Mouse (Mus musculus): Measurements from ENCODE around the gene Syne2. TPM values are rescaled to one million over a fixed set of nuclear protein-coding genes. Genes with fewer than 3 reads are reported as not detected.

Syne2 gene
- polyA plus RNA-seq, 1 experiment: 9.8 TPM

DNA sequence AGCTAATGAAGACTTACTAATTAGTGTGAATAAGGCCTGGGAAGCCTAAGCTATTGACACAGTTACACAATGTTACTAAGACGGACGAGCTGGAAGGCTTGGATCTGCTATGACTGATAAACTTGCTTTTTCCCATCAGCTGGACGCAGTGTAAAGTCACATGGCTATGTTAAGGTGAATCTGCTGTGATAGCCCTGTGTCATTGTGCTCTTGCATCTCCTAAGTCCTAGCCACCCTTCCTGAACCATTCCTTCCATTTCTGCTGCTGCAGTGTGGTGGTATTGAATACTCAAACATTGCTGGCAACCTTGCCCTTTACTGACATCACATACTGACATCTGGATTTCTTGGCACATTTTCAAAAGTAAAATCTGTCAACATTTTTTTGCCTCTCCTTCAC is 90.5 kb downstream of the Syne2 start:
- TF ChIP-seq POLR2A (IDR thresholded peaks at IDR 0.05; ENCODE audit: borderline replicate concordance, low read depth, low read length): no peak
- no peak for TF ChIP-seq CTCF (IDR thresholded peaks at IDR 0.05; ENCODE audit: low read depth, low read length)
- Histone ChIP-seq H3K4me3 (ENCODE audit: insufficient read depth, low read length) (no peak overlapping the region), H3K27ac (ENCODE audit: insufficient read depth, low read depth, low read length) (no peak overlapping the region), H3K4me1 (ENCODE audit: control insufficient read depth, insufficient read depth, low read length) (no peaks in the 10 kb centered on the region)

DNA sequence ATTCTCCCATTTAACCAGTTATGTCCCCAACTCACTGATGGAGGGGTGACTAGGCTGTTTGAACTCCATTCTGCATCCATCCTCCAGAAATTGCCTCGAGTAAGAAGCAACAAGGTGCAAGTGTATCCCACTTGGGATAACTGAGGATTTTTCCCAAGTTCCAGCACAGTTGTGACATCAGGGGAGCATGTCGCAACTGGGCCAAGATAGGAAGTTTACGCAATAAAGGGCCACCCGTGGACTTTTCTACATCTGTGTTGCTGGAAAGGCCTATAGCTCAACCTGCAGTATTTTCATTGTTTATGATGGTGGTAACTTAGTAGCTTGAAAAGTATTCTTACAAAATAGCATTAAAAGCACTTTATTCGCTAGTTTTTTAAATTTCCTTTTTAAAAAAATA is 97.8 kb downstream of the Syne2 start:
- TF ChIP-seq CTCF (IDR thresholded peaks at IDR 0.05; ENCODE audit: low read depth, low read length) (no peak), POLR2A (IDR thresholded peaks at IDR 0.05; ENCODE audit: borderline replicate concordance, low read depth, low read length) (no peak)
- peaks cover 3% of the 10 kb centered on the region for H3K4me1 ChIP-seq (ENCODE audit: control insufficient read depth, insufficient read depth, low read length)
- no peak overlapping the region for H3K4me3 ChIP-seq (ENCODE audit: insufficient read depth, low read length)
- H3K27ac ChIP-seq (ENCODE audit: insufficient read depth, low read depth, low read length): no peak overlapping the region

DNA sequence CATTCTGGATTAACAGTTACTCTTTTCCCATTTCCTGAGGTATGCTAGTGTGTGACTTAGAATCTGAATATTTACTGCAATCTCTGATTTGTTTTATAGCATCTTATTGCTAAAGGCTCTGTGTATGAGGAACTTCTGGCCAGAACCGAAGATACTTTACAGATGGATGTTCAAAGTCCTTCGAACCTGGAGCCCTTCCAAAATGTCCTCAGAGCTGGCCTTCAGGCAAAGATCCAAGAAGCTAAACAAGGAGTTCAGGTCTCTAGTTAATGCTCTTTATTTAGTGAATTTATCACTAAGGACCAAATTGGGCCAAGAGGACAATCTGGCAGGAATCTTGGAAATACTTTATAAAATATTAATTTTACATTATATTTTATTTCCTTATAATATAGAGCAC is 100.5 kb downstream of the Syne2 start:
- Histone ChIP-seq H3K4me1 (ENCODE audit: control insufficient read depth, insufficient read depth, low read length) (peaks cover 3% of the 10 kb centered on the region), H3K4me3 (ENCODE audit: insufficient read depth, low read length) (no peak overlapping the region), H3K27ac (ENCODE audit: insufficient read depth, low read depth, low read length) (no peak overlapping the region)
- no peak for TF ChIP-seq POLR2A (IDR thresholded peaks at IDR 0.05; ENCODE audit: borderline replicate concordance, low read depth, low read length)
- TF ChIP-seq CTCF (IDR thresholded peaks at IDR 0.05; ENCODE audit: low read depth, low read length): no peak

DNA sequence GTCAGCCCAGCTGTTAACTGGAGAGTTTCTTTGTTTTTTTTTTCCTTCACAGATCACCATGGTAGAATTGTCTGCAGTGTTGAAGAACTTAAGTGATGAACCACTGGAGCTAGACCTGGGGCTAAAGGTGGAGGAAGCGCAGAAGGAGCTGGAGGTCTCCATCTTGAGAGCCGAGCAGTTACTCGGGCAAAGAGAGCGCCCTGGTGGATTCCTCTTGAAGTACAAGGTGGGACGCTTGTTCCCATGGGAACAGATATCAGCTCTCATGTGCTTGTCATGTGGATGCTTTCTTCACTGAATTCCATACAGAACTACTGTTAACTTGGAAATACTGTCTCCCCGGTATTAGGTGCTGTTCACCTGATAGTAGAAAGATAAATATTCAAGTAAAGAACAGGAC is 101.0 kb downstream of the Syne2 start:
- Histone ChIP-seq H3K4me3 (ENCODE audit: insufficient read depth, low read length) (no peak overlapping the region), H3K27ac (ENCODE audit: insufficient read depth, low read depth, low read length) (no peak overlapping the region), H3K4me1 (ENCODE audit: control insufficient read depth, insufficient read depth, low read length) (peaks cover 3% of the 10 kb centered on the region)
- TF ChIP-seq POLR2A (IDR thresholded peaks at IDR 0.05; ENCODE audit: borderline replicate concordance, low read depth, low read length): no peak

DNA sequence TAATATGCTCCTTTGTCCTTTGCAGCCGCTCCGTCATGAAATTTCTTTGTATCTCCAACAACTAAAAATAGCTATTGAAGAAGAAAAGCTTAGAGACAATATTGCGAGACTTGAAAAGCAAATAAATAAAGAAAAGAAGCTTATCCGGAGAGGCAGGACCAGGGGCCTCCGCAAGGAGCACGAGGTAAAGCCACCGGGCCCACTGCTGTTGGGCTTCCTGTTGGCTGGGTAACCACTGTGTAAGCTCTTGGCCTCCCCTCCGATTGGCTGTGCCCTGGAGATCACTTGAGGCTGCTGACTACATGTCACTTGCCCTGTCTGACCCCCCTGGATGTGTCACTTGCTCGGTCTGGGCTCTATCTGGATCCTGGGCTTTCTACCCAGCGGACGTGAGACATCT is 105.0 kb downstream of the Syne2 start:
- Histone ChIP-seq H3K4me1 (ENCODE audit: control insufficient read depth, insufficient read depth, low read length) (no peaks in the 10 kb centered on the region), H3K27ac (ENCODE audit: insufficient read depth, low read depth, low read length) (no peak overlapping the region), H3K4me3 (ENCODE audit: insufficient read depth, low read length) (no peak overlapping the region)
- TF ChIP-seq CTCF (IDR thresholded peaks at IDR 0.05; ENCODE audit: low read depth, low read length) (no peak), POLR2A (IDR thresholded peaks at IDR 0.05; ENCODE audit: borderline replicate concordance, low read depth, low read length) (no peak)

DNA sequence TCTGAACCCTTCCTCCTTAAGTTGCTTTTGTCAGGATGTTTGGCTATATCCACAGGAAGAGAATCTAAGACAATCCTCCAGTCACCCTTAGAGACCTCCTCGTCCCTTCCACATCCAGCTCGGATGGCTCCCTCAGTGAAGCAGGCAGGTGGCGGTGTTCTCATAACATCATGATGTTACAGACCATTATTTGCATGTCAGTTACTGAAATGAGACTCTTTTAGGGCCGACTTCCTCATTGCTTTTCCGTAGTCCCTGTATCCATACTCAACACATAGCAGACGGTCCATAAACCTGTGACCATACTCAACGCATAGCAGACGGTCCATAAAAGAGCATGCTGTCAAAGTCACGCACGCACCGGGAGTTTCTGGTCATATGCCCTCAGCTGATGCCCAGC is 106.9 kb downstream of the Syne2 start:
- TF ChIP-seq POLR2A (IDR thresholded peaks at IDR 0.05; ENCODE audit: borderline replicate concordance, low read depth, low read length): no peak
- TF ChIP-seq CTCF (IDR thresholded peaks at IDR 0.05; ENCODE audit: low read depth, low read length): no peak
- H3K4me1 ChIP-seq (ENCODE audit: control insufficient read depth, insufficient read depth, low read length): no peaks in the 10 kb centered on the region
- H3K27ac ChIP-seq (ENCODE audit: insufficient read depth, low read depth, low read length): no peak overlapping the region
- no peak overlapping the region for H3K4me3 ChIP-seq (ENCODE audit: insufficient read depth, low read length)

DNA sequence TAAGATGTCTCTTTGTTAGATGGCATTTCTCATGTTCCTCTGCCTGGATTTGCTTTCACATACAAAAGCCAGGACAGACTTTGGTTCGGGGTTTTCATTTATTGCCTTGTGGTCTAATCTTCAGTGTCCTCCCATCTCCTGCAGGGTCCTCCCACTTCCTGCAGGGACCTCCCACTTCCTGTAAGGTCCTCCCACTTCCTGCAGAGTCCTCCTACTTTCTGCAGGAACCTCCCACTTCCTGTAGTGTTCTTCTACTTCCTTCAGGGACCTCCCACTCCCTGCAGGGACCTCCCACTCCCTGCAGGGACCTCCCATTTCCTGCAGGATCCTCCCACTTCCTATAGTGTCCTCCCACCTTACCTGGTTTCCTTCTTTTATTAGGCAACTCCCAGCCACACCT is 109.7 kb downstream of the Syne2 start:
- no peak overlapping the region for H3K4me3 ChIP-seq (ENCODE audit: insufficient read depth, low read length)
- H3K27ac ChIP-seq (ENCODE audit: insufficient read depth, low read depth, low read length): no peak overlapping the region
- TF ChIP-seq POLR2A (IDR thresholded peaks at IDR 0.05; ENCODE audit: borderline replicate concordance, low read depth, low read length) (no peak), CTCF (IDR thresholded peaks at IDR 0.05; ENCODE audit: low read depth, low read length) (no peak)
- no peaks in the 10 kb centered on the region for H3K4me1 ChIP-seq (ENCODE audit: control insufficient read depth, insufficient read depth, low read length)

DNA sequence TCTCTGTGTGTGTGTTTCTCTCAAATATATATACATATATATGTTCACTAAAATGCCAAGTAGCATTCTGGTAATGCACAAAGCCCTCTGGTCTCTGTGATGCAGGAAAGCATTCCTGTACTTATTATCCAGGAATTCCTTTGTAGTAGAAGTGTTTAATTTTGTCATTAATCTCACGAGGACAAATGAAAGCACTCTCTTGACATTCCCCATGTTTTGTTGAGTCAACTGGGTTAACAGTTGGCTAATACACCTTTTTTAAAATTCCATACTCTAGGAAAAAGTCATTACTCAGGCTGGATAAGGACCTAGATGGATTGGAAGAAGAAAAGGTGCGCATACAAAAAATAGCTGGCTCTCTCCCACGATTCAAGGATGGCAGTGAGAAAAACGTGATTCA is 115.6 kb downstream of the Syne2 start:
- Histone ChIP-seq H3K27ac (ENCODE audit: insufficient read depth, low read depth, low read length) (no peak overlapping the region), H3K4me1 (ENCODE audit: control insufficient read depth, insufficient read depth, low read length) (no peaks in the 10 kb centered on the region), H3K4me3 (ENCODE audit: insufficient read depth, low read length) (no peak overlapping the region)
- TF ChIP-seq CTCF (IDR thresholded peaks at IDR 0.05; ENCODE audit: low read depth, low read length) (no peak), POLR2A (IDR thresholded peaks at IDR 0.05; ENCODE audit: borderline replicate concordance, low read depth, low read length) (no peak)

DNA sequence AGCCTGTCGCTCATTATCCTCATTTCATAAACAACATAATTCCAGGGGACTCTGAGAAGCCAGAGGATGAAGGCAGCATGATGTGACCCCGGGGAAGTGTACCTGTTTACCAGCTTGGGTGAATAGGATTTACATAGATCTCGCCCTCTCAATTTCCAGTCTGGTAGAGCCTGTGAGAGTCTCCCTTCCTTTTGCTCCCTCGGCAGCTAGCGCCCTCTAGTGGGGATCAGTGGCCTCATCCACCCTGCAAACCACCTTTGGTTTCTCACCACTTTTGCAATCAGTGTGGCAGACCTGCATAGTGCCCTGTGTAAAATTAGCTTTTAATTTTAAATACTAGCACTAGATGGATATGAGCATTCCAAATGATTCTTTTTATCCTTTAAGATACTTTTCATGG is 133.4 kb downstream of the Syne2 start:
- no peak overlapping the region for H3K27ac ChIP-seq (ENCODE audit: insufficient read depth, low read depth, low read length)
- TF ChIP-seq POLR2A (IDR thresholded peaks at IDR 0.05; ENCODE audit: borderline replicate concordance, low read depth, low read length) (no peak), CTCF (IDR thresholded peaks at IDR 0.05; ENCODE audit: low read depth, low read length) (peak; percentile 77)

DNA sequence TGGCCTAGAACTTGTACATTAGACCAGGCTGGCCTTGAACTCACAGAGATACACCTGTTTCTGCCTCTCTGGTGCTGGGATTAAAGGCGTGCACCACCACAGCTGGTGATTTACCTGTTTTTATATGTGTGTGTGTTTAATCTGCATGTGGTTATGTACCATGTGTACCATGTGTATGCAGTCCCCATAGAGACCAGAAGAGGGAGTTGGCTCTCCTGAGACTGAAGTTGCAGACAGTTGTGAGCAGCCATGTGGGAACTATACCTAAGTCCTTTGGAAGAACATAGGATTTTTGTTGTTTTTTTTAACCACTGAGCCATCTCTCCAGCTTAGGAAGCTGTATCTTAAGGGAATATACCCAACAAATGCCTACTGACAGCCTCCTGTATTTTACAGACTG is 134.1 kb downstream of the Syne2 start:
- H3K27ac ChIP-seq (ENCODE audit: insufficient read depth, low read depth, low read length): no peak overlapping the region
- TF ChIP-seq POLR2A (IDR thresholded peaks at IDR 0.05; ENCODE audit: borderline replicate concordance, low read depth, low read length) (no peak), CTCF (IDR thresholded peaks at IDR 0.05; ENCODE audit: low read depth, low read length) (no peak)

More for the DNA sequence above, 133.4 kb downstream of the Syne2 start:
- H3K4me1 ChIP-seq (ENCODE audit: control insufficient read depth, insufficient read depth, low read length): no peaks in the 10 kb centered on the region
- H3K4me3 ChIP-seq (ENCODE audit: insufficient read depth, low read length): no peak overlapping the region

More for the DNA sequence above, 134.1 kb downstream of the Syne2 start:
- Histone ChIP-seq H3K4me3 (ENCODE audit: insufficient read depth, low read length) (no peak overlapping the region), H3K4me1 (ENCODE audit: control insufficient read depth, insufficient read depth, low read length) (no peaks in the 10 kb centered on the region)
